Mouse (Mus musculus) lung, embryonic 14.5 days (tissue): ENCODE measurements around the gene Lhx5. TPM values are rescaled to one million over a fixed set of nuclear protein-coding genes. Genes with fewer than 3 reads are reported as not detected.

ENCODE experiments used
- ATAC-seq: fragments of 200-750 bp; cut with Nextera tagmentation; 2 replicates; pipeline ENCODE4 v1.8.0; 2017; ENCODE audit warnings: mild to moderate bottlenecking, moderate TSS enrichment, moderate library complexity; ENCODE audit not compliant: insufficient read depth
- DNase-seq: peaks from one replicate; pipeline ENCODE4 v3.0.0-alpha.2; 2015
- H3K27ac ChIP-seq: fragments of 300-500 bp; sonication (generic); 2 replicates; pipeline ENCODE4 v1.5.1; 2014; ENCODE audit warnings: low read depth, mild to moderate bottlenecking, moderate library complexity
- H3K27me3 ChIP-seq: fragments of 300-500 bp; sonication (generic); 2 replicates; pipeline ENCODE4 v1.6.1; 2014; ENCODE audit warnings: low read length, control low read depth; ENCODE audit not compliant: insufficient read depth
- H3K36me3 ChIP-seq: fragments of 300-500 bp; sonication (generic); 2 replicates; pipeline ENCODE4 v1.6.1; 2014; ENCODE audit warnings: control low read depth; ENCODE audit not compliant: insufficient read depth
- H3K4me1 ChIP-seq: fragments of 300-500 bp; sonication (generic); 2 replicates; pipeline ENCODE4 v1.6.1; 2014; ENCODE audit warnings: antibody characterized with exemption, control low read depth; ENCODE audit not compliant: insufficient read depth
- H3K4me2 ChIP-seq: fragments of 300-500 bp; sonication (generic); 2 replicates; pipeline ENCODE4 v1.6.1; 2014; ENCODE audit warnings: mild to moderate bottlenecking
- H3K4me3 ChIP-seq: fragments of 300-500 bp; sonication (generic); 2 replicates; pipeline ENCODE4 v1.5.1; 2014; ENCODE audit warnings: low read depth, low read length
- H3K9ac ChIP-seq: fragments of 300-500 bp; sonication (generic); 2 replicates; pipeline ENCODE4 v1.6.1; 2014
- H3K9me3 ChIP-seq: fragments of 300-500 bp; sonication (generic); 2 replicates; pipeline ENCODE4 v1.6.1; 2016; ENCODE audit warnings: low read depth, low read length, control low read depth
- CTCF ChIP-seq: IDR thresholded peaks from 2 replicates; pipeline ENCODE4 v1.5.1; 2016; ENCODE audit warnings: antibody characterized with exemption, low read depth
- WGBS: fragments of 180-500 bp; shearing (Covaris S2); extraction: QIAGEN DNeasy Blood & Tissue Kit; methylation state at CpG from one replicate; pipeline ENCODE4 v1.1.7; 2014; 5-methylcytosine and 5-hydroxymethylcytosine counted together
- polyA plus RNA-seq: library from polyadenylated mRNA; unstranded; fragments of >200 nt; fragmentation: Nextera tagmentation; extraction: Ambion mirVana; gene quantifications from 2 replicates; pipeline ENCODE4 v1.2.1, GENCODE M21; 2014

Lhx5 gene
- polyA plus RNA-seq, 1 experiment from 2014 or later: not detected

DNA sequence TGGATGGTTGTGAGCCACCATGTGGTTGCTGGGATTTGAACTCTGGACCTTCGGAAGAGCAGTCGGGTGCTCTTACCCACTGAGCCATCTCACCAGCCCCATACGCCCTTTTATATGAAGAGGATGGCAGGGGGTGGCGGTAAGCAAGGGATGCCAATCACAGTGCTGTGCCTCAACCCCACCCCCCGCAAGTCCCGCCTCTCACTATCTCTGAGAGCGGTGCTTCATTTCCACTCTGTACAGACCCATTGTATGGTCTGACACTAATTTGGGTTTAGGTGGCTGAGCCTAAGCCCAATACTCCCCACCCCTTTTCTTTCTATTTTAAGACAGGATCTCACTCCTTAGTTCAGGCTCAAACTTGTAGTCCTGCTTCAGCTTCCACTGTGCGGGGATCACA lies 44.4 kb downstream of the Lhx5 start:
- H3K9ac ChIP-seq: no peak overlapping the region
- 55% methylated on average over 8 of the region's 8 CpGs for WGBS
- peak overlapping the region; percentile 20; the same call in 1 of the 2 replicates for H3K4me2 ChIP-seq
- no peaks in the 10 kb centered on the region for H3K9me3 ChIP-seq
- H3K36me3 ChIP-seq: no peaks in the 10 kb centered on the region
- no peak overlapping the region for H3K27ac ChIP-seq
- H3K27me3 ChIP-seq: no peaks in the 10 kb centered on the region
- no peaks in the 10 kb centered on the region for H3K4me1 ChIP-seq
- ATAC-seq (no peak), DNase-seq (no peak)
- H3K4me3 ChIP-seq: no peak overlapping the region
- no peak for TF ChIP-seq CTCF

DNA sequence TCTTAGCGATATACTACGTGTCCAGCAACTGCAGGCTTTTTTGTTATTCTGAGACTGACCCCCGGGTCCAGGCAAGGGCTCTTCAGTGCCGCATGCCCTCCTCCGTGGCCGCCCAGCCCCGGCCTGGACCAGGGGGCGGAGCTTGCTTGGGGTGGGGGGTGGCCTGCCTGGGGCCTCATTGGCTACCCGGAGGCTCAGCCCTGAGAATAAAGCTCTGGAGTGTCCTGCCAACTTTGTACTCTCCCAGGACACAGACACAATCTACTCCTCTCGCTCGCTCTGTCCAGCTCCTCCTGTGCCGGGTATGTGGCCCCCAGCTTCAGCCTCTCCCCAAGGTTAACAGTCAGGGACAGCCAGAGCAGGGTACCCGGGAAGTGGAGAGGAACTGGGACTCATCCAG lies 44.8 kb downstream of the Lhx5 start, which contains the start of gene Sds:
Gene Sds (plus strand): TSS at position 231 of the 400 bp plus-strand sequence.
- TF ChIP-seq CTCF: no peak
- Histone ChIP-seq H3K4me1 (no peaks in the 10 kb centered on the region), H3K27me3 (no peaks in the 10 kb centered on the region), H3K9me3 (no peaks in the 10 kb centered on the region), H3K9ac (no peak within 1 kb of the TSS), H3K4me2 (peak within 1 kb of the TSS; percentile 20; the same call in 1 of the 2 replicates), H3K4me3 (no peak within 1 kb of the TSS), H3K36me3 (no peaks in the 10 kb centered on the region), H3K27ac (no peak within 1 kb of the TSS)
- 11% methylated on average over 13 of the region's 13 CpGs for WGBS
- DNase-seq (no peak), ATAC-seq (no peak)

DNA sequence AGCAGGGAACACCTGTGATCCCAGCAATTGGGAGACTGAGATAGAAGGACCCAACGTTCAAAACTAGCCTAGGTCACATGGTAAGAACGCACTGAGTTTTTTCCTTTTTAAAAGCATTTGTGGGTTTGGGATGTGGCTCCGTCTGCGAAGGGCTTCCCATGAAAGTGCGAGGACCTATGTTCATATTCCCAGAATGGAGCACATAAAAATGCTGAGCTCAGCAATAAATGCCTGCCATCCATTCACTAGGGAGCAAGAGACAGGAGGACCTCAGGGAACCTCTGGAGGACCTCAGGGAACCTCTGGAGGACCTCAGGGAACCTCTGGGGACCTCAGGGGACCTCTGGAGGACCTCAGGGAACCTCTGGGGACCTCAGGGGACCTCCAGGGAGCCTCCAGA lies 46.5 kb downstream of the Lhx5 start:
- Histone ChIP-seq H3K27me3 (no peaks in the 10 kb centered on the region), H3K4me3 (no peak overlapping the region), H3K27ac (no peak overlapping the region), H3K4me2 (no peak overlapping the region), H3K36me3 (no peaks in the 10 kb centered on the region), H3K4me1 (no peaks in the 10 kb centered on the region), H3K9ac (no peak overlapping the region), H3K9me3 (no peaks in the 10 kb centered on the region)
- no peak for DNase-seq
- 85% methylated on average over 5 of the region's 5 CpGs for WGBS
- TF ChIP-seq CTCF: no peak
- ATAC-seq: no peak

DNA sequence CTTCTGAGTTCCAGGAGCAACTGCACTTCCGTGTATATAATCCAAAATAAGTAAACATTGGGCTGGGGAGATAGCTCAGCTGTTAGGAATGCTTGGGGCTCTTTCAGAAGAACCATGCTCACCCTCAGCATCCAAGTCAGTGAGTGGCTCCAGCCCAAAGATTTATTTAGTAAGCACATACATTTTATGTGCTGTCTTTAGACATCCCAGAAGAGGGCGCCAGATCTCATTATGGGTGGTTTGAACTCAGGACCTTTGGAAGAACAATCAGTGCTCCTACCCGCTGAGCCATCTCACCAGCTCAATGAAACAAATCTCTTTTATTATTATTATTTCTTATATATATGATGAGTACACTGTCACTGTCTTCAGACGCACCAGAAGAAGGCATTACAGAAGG lies 48.0 kb downstream of the Lhx5 start:
- H3K4me2 ChIP-seq: no peak overlapping the region
- no peak overlapping the region for H3K9ac ChIP-seq
- DNase-seq (no peak), ATAC-seq (no peak)
- H3K4me3 ChIP-seq: no peak overlapping the region
- 0 out of 2 replicates have a peak, but pooled peaks cover 4% of the 10 kb centered on the region for H3K36me3 ChIP-seq
- no peaks in the 10 kb centered on the region for H3K27me3 ChIP-seq
- no peak for TF ChIP-seq CTCF
- WGBS: 58% methylated on average over 4 of the region's 4 CpGs
- no peaks in the 10 kb centered on the region for H3K4me1 ChIP-seq
- H3K27ac ChIP-seq: no peak overlapping the region
- H3K9me3 ChIP-seq: no peaks in the 10 kb centered on the region

DNA sequence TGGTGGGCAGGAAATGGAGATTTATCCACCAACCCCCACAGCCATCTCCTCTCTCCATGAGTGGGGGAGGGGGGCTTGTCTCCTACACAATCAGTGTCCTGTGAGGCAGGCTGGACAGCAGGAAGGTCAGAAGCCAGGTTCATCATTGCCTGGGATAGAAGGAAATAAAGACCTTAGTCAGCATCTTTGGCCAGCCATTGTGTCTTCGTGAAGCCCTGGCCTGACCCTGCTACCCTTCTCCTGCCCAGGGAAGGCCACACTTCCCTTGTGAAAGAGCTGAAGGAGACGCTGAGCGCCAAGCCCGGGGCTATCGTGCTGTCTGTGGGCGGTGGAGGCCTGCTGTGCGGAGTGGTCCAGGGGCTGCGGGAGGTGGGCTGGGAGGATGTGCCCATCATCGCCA lies 49.7 kb downstream of the Lhx5 start:
- H3K9me3 ChIP-seq: no peaks in the 10 kb centered on the region
- 64% methylated on average over 9 of the region's 9 CpGs for WGBS
- H3K36me3 ChIP-seq: peaks cover 21% of the 10 kb centered on the region
- no peak for ATAC-seq
- H3K4me1 ChIP-seq: no peaks in the 10 kb centered on the region
- H3K27me3 ChIP-seq: no peaks in the 10 kb centered on the region
- H3K27ac ChIP-seq: no peak overlapping the region
- no peak for TF ChIP-seq CTCF
- H3K4me2 ChIP-seq: no peak overlapping the region
- no peak overlapping the region for H3K9ac ChIP-seq
- DNase-seq: no peak
- no peak overlapping the region for H3K4me3 ChIP-seq

DNA sequence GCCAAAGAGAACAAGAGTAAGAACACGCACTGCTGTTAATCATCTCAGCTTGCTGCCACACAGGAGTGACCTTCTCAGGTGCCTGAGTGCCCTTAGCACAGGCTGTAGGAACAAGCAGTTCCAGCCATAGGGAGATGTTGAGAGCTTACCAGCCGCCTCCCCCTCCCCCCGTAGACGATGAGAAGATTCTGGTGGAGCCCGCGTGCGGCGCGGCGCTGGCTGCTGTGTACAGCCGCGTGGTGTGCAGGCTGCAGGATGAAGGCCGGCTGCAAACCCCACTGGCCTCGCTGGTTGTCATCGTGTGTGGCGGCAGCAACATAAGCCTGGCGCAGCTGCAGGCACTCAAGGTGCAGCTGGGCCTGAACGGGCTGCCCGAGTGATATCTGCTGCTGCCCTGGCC lies 51.9 kb downstream of the Lhx5 start:
- Histone ChIP-seq H3K27ac (no peak overlapping the region), H3K36me3 (peaks cover 41% of the 10 kb centered on the region), H3K9ac (no peak overlapping the region), H3K9me3 (no peaks in the 10 kb centered on the region), H3K27me3 (no peaks in the 10 kb centered on the region), H3K4me3 (no peak overlapping the region), H3K4me1 (no peaks in the 10 kb centered on the region), H3K4me2 (no peak overlapping the region)
- peak; percentile 28; the same call in 1 of the 2 replicates for ATAC-seq
- DNase-seq: no peak
- no peak for TF ChIP-seq CTCF
- WGBS: 75% methylated on average over 19 of the region's 19 CpGs

DNA sequence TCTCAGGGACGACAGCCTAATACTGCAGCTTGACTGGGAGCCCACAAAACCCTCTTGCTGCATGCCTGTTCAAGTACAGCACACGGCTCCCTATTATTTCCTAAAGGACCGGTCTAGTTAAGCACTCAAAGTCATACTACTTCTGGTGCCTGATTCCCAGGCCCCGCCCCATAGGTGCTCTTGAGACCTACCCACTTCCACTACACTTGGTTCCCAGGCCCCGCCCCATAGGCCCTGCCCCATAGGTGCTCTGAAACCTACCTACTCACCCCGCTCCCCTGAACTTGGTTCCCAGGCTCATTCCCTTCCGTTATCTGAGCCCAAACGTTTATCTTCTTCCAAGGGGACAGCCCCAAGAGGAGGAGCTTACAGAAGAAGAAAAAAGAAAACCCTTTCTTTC lies 56.3 kb downstream of the Lhx5 start:
- WGBS: 73% methylated on average over 8 of the region's 8 CpGs
- TF ChIP-seq CTCF: no peak
- no peak overlapping the region for H3K9ac ChIP-seq
- no peaks in the 10 kb centered on the region for H3K4me1 ChIP-seq
- H3K9me3 ChIP-seq: no peaks in the 10 kb centered on the region
- H3K36me3 ChIP-seq: peaks cover 52% of the 10 kb centered on the region
- DNase-seq (no peak), ATAC-seq (no peak)
- H3K4me3 ChIP-seq: no peak overlapping the region
- H3K27ac ChIP-seq: no peak overlapping the region
- no peak overlapping the region for H3K4me2 ChIP-seq
- H3K27me3 ChIP-seq: no peaks in the 10 kb centered on the region

DNA sequence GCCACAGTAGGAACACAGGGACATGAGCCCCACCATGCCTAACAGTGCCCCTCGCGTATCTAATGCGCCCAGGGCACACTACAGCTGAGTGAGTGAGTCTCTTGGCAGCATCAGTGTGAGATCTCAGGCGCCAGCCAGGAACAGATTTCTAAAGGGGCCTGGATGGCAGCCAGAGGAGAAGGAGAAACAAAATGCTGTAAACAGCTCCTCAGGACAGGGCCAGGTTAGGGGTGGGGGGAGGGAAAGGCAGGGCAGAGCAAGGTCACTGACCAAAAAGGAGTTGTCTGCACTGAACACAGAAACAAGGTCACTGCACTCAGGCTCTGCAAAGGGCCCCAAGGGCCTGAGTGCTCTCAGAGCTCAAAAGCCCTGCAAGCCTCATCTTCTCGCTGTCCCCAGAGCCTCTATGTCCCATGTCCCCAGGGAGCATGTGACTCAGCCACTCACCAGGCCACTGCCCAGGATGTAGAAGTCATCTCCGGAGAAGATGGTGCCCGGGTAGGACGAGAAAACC lies 59.2 kb downstream of the Lhx5 start:
- Histone ChIP-seq H3K9ac (no peak overlapping the region), H3K9me3 (no peaks in the 10 kb centered on the region), H3K27ac (no peak overlapping the region), H3K27me3 (no peaks in the 10 kb centered on the region), H3K36me3 (peaks cover 51% of the 10 kb centered on the region), H3K4me2 (no peak overlapping the region), H3K4me1 (no peaks in the 10 kb centered on the region), H3K4me3 (no peak overlapping the region)
- ATAC-seq (no peak), DNase-seq (no peak)
- WGBS: 73% methylated on average over 8 of the region's 8 CpGs
- no peak for TF ChIP-seq CTCF

Other genes starting within 250 kb of the Lhx5 start
- gene Sdsl, start 41.1 kb downstream of the Lhx5 start, polyA plus RNA-seq: 3.3 and 4.7 TPM in 2 replicates
- not detected in 2 replicates for gene Sds, start 44.8 kb downstream of the Lhx5 start, polyA plus RNA-seq
- gene Plbd2, start 71.9 kb downstream of the Lhx5 start, polyA plus RNA-seq: 46.3 and 49.6 TPM in 2 replicates
- gene Slc8b1, start 79.5 kb downstream of the Lhx5 start, polyA plus RNA-seq: 2.7 and 3.6 TPM in 2 replicates
- gene Tpcn1, start 157.0 kb downstream of the Lhx5 start, polyA plus RNA-seq: 16.5 and 17.0 TPM in 2 replicates
- 0.35 and 0.37 TPM in 2 replicates for gene Iqcd, start 157.3 kb downstream of the Lhx5 start, polyA plus RNA-seq
- 7.2 and 9.5 TPM in 2 replicates for gene Rita1, start 180.9 kb downstream of the Lhx5 start, polyA plus RNA-seq
- gene Ddx54, start 181.0 kb downstream of the Lhx5 start, polyA plus RNA-seq: 31.5 and 37.2 TPM in 2 replicates
- gene Cfap73, start 202.5 kb downstream of the Lhx5 start, polyA plus RNA-seq: not detected in 2 replicates
- 0.15 TPM in 1 of 2 replicates, not detected in the other for gene Rasal1, start 217.1 kb downstream of the Lhx5 start, polyA plus RNA-seq